Mouse (Mus musculus): ENCODE data around the gene Paqr4.
A peak's percentile ranks its signal among the peaks of the same experiment; 100 is the strongest.

- TF ChIP-seq CTCF (IDR thresholded peaks at IDR 0.05; ENCODE audit: low read depth, low read length) (no peak), EP300 (IDR thresholded peaks at IDR 0.05; ENCODE audit: insufficient read depth, low read depth, low read length) (peak; percentile 77), POLR2A (IDR thresholded peaks at IDR 0.05; ENCODE audit: insufficient read depth, low read length) (no peak)
Observed at GRCm38 (mm10) chr17:23789749-23790268, 49.1 kb upstream of the Paqr4 start.
